Mouse (Mus musculus) thymus, adult 18-20 months (tissue): ENCODE data around the gene Spry1.

ENCODE experiments used
- DNase-seq, 2 experiments: peaks; one replicate each; pipeline ENCODE4 v3.0.0; 2022; ENCODE audit warnings: mixed read lengths in 2 of 2

The Spry1 gene

DNA sequence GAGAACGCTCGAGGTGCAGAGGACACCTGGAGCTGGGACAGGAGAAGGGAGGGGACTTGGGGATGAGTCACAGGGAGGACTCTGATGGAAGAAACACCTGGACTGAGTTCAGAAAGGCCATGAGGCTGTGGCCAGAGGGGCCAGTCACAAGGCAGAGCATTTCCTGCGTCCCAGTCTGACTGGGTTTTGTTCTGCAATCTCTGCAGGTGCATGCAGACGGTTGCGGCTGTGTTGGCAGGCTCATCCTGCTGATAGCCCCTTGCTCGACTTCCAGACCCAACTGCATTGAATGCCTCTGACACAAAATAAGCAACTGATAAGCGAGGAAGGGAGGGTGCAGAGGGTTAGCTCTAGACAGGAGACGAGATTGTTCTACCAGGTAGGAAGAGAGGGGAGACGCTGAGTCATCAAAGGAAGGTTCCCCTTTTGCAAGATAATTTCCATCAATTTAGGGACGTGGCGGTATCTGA, 35.3 kb downstream of the Spry1 start:
- no peak for DNase-seq

DNA sequence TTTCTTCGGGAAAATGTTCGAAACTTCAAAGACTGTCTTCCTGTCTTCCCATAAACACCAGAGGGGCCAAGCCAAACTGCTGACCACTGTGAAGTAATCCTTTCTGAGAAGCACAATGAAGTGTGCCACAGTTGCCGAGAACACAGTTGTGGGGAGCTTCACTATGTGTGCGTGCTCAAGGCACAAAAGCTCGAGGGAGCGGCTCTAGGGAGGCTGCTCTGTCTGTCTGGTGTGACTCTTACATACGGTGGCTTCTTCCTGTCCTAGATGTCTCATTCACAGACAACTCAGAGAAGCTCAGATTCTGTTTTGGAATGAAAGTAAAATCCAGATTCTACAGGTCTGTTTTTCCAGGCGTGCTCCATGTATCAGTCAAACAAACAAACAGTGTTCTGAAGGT, 36.5 kb downstream of the Spry1 start:
- no peak for DNase-seq

DNA sequence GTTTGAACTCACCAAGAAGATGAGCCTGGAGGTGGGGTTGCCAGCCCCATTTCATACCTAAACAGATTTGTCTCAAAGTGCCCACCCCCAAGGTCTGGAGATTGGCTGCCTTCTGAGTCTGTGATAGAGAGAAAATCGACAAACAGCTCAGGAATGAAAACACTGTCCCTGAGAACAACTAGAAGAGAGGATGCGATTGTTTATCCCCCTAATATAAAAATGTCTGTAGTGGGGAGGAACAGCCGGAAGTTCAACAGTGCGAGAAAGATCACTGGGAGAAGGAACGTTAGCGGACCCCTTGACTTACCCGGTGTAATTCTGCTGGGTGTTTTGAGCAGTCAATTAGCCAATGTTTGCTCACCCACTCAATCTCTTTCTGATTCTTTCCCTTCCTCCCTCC, 46.5 kb downstream of the Spry1 start:
- DNase-seq = no peak

DNA sequence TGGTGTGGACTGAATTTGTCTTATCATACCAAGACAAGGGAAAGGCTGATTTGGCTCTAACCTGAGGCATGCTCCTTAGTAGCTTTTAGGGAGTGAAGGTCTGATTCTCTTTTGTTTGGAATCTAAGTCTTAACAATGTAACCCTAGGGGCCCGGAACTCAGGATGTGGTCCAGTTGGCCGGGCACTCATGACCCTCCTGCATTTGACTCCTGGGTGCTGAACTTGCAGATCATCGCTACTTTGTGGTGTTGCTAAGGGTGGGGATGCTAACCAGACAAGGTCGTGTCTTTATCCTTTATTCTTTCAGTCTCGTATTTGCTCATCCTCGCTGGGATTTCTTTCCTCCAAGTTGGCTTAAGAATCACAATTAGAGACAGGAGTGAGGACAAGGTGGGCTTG, 47.0 kb downstream of the Spry1 start:
- DNase-seq = no peak

DNA sequence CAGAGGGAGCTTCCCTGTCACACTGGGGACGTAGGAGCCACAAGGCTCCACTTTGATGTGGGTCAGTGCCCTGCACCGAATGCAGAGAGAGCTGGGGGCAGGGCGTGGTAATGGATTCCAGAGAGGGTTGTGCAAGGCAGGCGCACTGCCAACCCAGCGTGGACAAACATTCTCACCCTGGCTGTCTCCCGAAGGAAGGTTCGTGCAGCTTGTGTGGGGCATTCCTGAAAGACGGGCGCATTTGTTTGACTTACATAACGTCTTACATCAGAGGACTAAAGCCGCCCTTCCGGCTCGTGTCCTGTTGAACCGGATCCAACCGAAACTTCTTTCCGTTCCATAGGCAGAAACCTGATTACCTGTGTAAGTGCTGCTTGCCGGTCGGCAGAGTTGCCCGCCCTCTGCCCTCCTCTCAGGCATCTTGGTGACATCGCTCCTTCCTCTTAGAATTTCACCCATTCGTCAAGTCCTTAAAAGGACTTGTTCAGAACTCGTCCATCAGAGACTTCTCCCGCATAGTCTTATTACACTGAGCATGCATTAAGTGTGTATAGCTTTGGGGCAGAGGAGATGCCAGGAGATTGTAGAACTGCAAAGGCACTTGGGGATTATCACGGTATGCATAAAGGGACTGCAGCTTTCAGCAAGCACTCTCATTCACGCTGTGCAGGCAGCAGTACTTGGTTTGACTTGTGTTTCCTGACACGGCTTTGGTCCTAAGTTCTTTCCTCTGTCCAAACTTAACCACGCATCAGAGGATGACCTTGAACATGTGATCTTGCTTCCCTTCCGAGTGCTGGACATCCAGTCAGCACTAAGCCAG, 47.6 kb downstream of the Spry1 start:
- peak; percentile 11 to 33 for DNase-seq

DNA sequence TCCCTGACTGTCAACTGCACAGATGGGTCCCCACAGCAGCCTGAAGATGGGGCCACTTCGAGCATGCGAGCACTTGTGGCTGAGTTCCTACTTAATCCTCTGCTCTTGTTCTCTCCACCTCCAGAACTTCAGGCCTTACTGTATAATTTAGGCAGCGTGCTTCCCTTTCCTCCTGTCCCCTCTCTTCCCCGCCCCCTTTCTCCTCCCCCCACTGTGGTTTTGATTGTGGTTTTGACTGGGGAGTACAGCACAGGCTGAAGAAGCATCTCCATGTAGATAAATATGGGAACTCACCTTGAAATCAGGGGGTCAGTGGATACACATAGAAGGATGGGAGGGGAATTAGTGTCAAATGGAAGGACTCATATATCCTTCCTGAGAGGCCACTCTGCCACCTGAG, 53.2 kb downstream of the Spry1 start:
- no peak for DNase-seq

DNA sequence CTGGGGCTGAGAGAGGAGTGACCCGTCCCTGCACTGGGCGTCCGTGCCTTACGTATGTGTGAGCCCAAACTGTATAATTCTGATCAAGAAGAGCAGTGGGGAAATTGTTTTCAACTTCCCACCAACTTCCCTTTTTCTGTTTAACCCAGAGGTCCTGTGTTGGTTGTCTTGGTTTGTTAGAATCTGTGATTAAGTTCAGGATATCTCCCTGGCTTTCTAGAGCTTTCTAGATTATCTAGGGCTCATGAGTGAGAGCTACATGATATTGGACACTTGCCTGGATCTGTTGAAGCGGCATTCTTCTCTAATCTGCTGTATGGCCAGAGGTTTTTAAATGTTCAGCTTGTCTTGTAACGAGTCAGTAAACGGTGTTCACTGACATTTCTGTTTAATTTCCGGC, 53.8 kb downstream of the Spry1 start:
- no peak for DNase-seq
